27 mouse cellular contexts compared by ENCODE assay signal in the genomic region with DNA sequence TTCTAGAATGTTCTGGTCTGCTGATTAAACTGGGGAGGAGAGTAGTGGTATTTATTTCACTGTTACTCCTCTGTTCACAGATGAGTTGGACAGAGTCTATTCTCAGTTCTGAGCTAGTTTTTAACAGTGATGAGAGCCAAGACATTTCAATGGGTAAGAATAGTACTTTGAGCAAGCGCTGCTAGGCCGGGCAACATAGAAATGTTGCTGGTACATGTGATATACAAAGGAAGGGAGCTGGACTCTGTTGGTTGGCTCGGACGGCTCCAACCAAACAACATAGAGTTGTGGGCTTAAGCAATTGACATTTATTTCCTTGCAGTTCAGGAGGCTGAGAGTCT.
DNase-seq lines count a peak whose midpoint lies in the region; ATAC-seq lines count a peak whose summit lies in the region.
"Had no signal": no experiment of that assay in that cellular context is flagged by ENCODE, and none has a peak within 500 bp of the region (broad histone marks: within the 10 kb centered on the region; RNA-seq: fewer than 3 reads in every experiment).

No protein-coding gene starts in this region.

- no peaks in the 10 kb centered on the region for H3K36me3 ChIP-seq in embryonic facial prominence, embryonic 13.5 days
- no peaks in the 10 kb centered on the region for H3K36me3 ChIP-seq in limb, embryonic 12.5 days
- no peaks in the 10 kb centered on the region for H3K36me3 ChIP-seq in midbrain, embryonic 10.5 days
- H3K36me3 ChIP-seq: forebrain, embryonic 12.5 days; heart, embryonic 12.5 days; liver, embryonic 12.5 days had no signal

- no peaks in the 10 kb centered on the region for H3K4me1 ChIP-seq in embryonic facial prominence, embryonic 13.5 days
- H3K4me1 ChIP-seq in limb, embryonic 12.5 days (replicated peaks): 0 out of 2 replicates have a peak, but pooled peaks cover 5% of the 10 kb centered on the region
- no peaks in the 10 kb centered on the region for H3K4me1 ChIP-seq in midbrain, embryonic 10.5 days
- H3K4me1 ChIP-seq: heart, embryonic 12.5 days; liver, embryonic 12.5 days had no signal

- no peak overlapping the region for H3K4me3 ChIP-seq in embryonic facial prominence, embryonic 13.5 days
- H3K4me3 ChIP-seq in limb, embryonic 12.5 days (replicated peaks): no peak overlapping the region
- H3K4me3 ChIP-seq in midbrain, embryonic 10.5 days: no peak overlapping the region
- H3K4me3 ChIP-seq: forebrain, embryonic 12.5 days; heart, adult 2 months; heart, embryonic 12.5 days; layer of hippocampus, adult 2 months; left cerebral cortex, adult 2 months; liver, embryonic 12.5 days had no signal

- 93% methylated on average over 4 of the region's 4 CpGs for WGBS in embryonic facial prominence, embryonic 13.5 days
- 91% methylated on average over 4 of the region's 4 CpGs for WGBS in limb, embryonic 12.5 days
- 94% methylated on average over 4 of the region's 4 CpGs for WGBS in midbrain, embryonic 10.5 days

- no peak overlapping the region for H3K4me2 ChIP-seq in embryonic facial prominence, embryonic 13.5 days
- H3K4me2 ChIP-seq in limb, embryonic 12.5 days: no peak overlapping the region
- H3K4me2 ChIP-seq: forebrain, embryonic 12.5 days; heart, embryonic 12.5 days; liver, embryonic 12.5 days; midbrain, embryonic 11.5 days had no signal

- peak overlapping the region; percentile 41 for H3K27ac ChIP-seq in embryonic facial prominence, embryonic 13.5 days
- peak overlapping the region; percentile 84 for H3K27ac ChIP-seq in limb, embryonic 12.5 days
- no peak overlapping the region for H3K27ac ChIP-seq in midbrain, embryonic 10.5 days (replicated peaks)
- H3K27ac ChIP-seq: forebrain, embryonic 12.5 days; heart, adult 2 months; hindbrain, postnatal 0 days; layer of hippocampus, adult 2 months; left cerebral cortex, adult 2 months; liver, embryonic 12.5 days had no signal

- no peaks in the 10 kb centered on the region for H3K9me3 ChIP-seq in embryonic facial prominence, embryonic 13.5 days
- H3K9me3 ChIP-seq in limb, embryonic 12.5 days: no peaks in the 10 kb centered on the region
- no peaks in the 10 kb centered on the region for H3K9me3 ChIP-seq in midbrain, embryonic 10.5 days (replicated peaks)
- H3K9me3 ChIP-seq: forebrain, embryonic 12.5 days; heart, embryonic 12.5 days; liver, embryonic 12.5 days had no signal

- H3K27me3 ChIP-seq in embryonic facial prominence, embryonic 13.5 days: no peaks in the 10 kb centered on the region
- H3K27me3 ChIP-seq in limb, embryonic 12.5 days: no peaks in the 10 kb centered on the region
- H3K27me3 ChIP-seq in midbrain, embryonic 10.5 days (ENCODE audit: low read depth, poor library complexity, severe bottlenecking): no peaks in the 10 kb centered on the region
- H3K27me3 ChIP-seq: forebrain, embryonic 12.5 days; heart, embryonic 12.5 days; liver, embryonic 12.5 days had no signal

- DNase-seq in frontal cortex, postnatal 10 days (ENCODE audit: low spot score in 2 of 2): no peak
- DNase-seq in left cerebral cortex, postnatal 25 days (ENCODE audit: low spot score in 2 of 2): peak; percentile 6 to 45
- no peak for DNase-seq in left cerebral cortex, postnatal 4 days
- no peak for DNase-seq in midbrain, embryonic 10.5 days (ENCODE audit: low spot score)
- DNase-seq: adrenal gland, postnatal 36 days; cerebellum, adult 2 months; cerebellum, postnatal 14 days; heart, adult 2 months; heart, postnatal 4 days; kidney, adult 9 months; kidney, postnatal 36 days; liver, postnatal 0 days; thymus, postnatal 4 days had no signal

- ATAC-seq in frontal cortex, adult (ENCODE audit: low TSS enrichment): peak; percentile 90
- no peak for ATAC-seq in embryonic facial prominence, embryonic 13.5 days (ENCODE audit: insufficient number of reproducible peaks, insufficient read depth, low FRiP score, low TSS enrichment, low read depth)
- 0 out of 2 replicates have a peak, but pooled peaks have one; percentile 47 for ATAC-seq in limb, embryonic 12.5 days (ENCODE audit: insufficient number of reproducible peaks, insufficient read depth, low FRiP score, low TSS enrichment, low read depth)
- ATAC-seq in erythroid progenitor cell, adult 5-6 weeks (replicated peaks; ENCODE audit: low FRiP score, poor library complexity, severe bottlenecking): no peak
- ATAC-seq: CD4-positive, CD25-positive, alpha-beta regulatory T cell, adult 4 months; hindbrain, postnatal 0 days; intestine, embryonic 16.5 days; liver, embryonic 12.5 days; liver, postnatal 0 days; midbrain, embryonic 16.5 days had no signal

- intact Hi-C loops in left cerebral cortex, postnatal 25 days (cut with DNase I): no loop called here
- intact Hi-C loops in left cerebral cortex, postnatal 4 days (cut with DNase I): no loop called here

- no peak overlapping the region for H3K9ac ChIP-seq in embryonic facial prominence, embryonic 13.5 days
- no peak overlapping the region for H3K9ac ChIP-seq in limb, embryonic 12.5 days (replicated peaks)
- H3K9ac ChIP-seq: forebrain, embryonic 12.5 days; heart, embryonic 12.5 days; liver, embryonic 12.5 days; liver, postnatal 0 days had no signal

Comparison
In these comparisons a context has a peak if more than half of its experiments do, and no peak if none do; other contexts are left out.
1. DNase-seq: peak in left cerebral cortex, postnatal 25 days (2 of 2); none in frontal cortex, postnatal 10 days (0 of 2), left cerebral cortex, postnatal 4 days (single experiment) and midbrain, embryonic 10.5 days (single experiment).
2. ATAC-seq: peak in frontal cortex, adult (single experiment) and limb, embryonic 12.5 days (single experiment); none in embryonic facial prominence, embryonic 13.5 days (single experiment) and erythroid progenitor cell, adult 5-6 weeks (single experiment).